Mouse (Mus musculus) embryonic facial prominence, embryonic 13.5 days (tissue): ENCODE results near the gene Ccdc180. TPM values are rescaled to one million over a fixed set of nuclear protein-coding genes. Genes with fewer than 3 reads are reported as not detected.

Experiments
- ATAC-seq: fragments of 200-750 bp; cut with Nextera tagmentation; 2 replicates; pipeline ENCODE4 v1.8.0; 2017; ENCODE audit warnings: low read depth; ENCODE audit not compliant: insufficient number of reproducible peaks, insufficient read depth, low FRiP score, low TSS enrichment
- H3K27ac ChIP-seq: fragments of 300-500 bp; sonication (generic); 2 replicates; pipeline ENCODE4 v1.5.1; 2015; ENCODE audit warnings: moderate library complexity, mild to moderate bottlenecking, inconsistent platforms
- H3K27me3 ChIP-seq: fragments of 300-500 bp; sonication (generic); 2 replicates; pipeline ENCODE4 v1.6.1; 2015; ENCODE audit warnings: mild to moderate bottlenecking, inconsistent platforms
- H3K36me3 ChIP-seq: fragments of 300-500 bp; sonication (generic); 2 replicates; pipeline ENCODE4 v1.6.1; 2015; ENCODE audit warnings: mild to moderate bottlenecking, inconsistent platforms
- H3K4me1 ChIP-seq: fragments of 300-500 bp; sonication (generic); 2 replicates; pipeline ENCODE4 v1.6.1; 2015; ENCODE audit warnings: inconsistent platforms
- H3K4me2 ChIP-seq: fragments of 300-500 bp; sonication (generic); 2 replicates; pipeline ENCODE4 v1.6.1; 2015; ENCODE audit warnings: moderate library complexity, mild to moderate bottlenecking, inconsistent platforms
- H3K4me3 ChIP-seq: fragments of 300-500 bp; sonication (generic); 2 replicates; pipeline ENCODE4 v1.5.1; 2015; ENCODE audit warnings: mild to moderate bottlenecking, inconsistent platforms
- H3K9ac ChIP-seq: fragments of 300-500 bp; sonication (generic); 2 replicates; pipeline ENCODE4 v1.6.1; 2015; ENCODE audit warnings: mild to moderate bottlenecking, inconsistent platforms
- H3K9me3 ChIP-seq: fragments of 300-500 bp; sonication (generic); 2 replicates; pipeline ENCODE4 v1.6.1; 2016; ENCODE audit warnings: inconsistent platforms
- WGBS: fragments of 180-500 bp; shearing (Covaris S2); methylation state at CpG from one replicate; pipeline ENCODE4 v1.1.7; 2015; ENCODE audit warnings: mixed read lengths; 5-methylcytosine and 5-hydroxymethylcytosine counted together
- polyA plus RNA-seq: library from polyadenylated mRNA; unstranded; fragments of >200 nt; fragmentation: Nextera tagmentation; extraction: Ambion mirVana; gene quantifications from 2 replicates; pipeline ENCODE4 v1.2.1, GENCODE M21; 2015

Ccdc180 gene
- polyA plus RNA-seq, 1 experiment from 2014 or later, result not detected

DNA sequence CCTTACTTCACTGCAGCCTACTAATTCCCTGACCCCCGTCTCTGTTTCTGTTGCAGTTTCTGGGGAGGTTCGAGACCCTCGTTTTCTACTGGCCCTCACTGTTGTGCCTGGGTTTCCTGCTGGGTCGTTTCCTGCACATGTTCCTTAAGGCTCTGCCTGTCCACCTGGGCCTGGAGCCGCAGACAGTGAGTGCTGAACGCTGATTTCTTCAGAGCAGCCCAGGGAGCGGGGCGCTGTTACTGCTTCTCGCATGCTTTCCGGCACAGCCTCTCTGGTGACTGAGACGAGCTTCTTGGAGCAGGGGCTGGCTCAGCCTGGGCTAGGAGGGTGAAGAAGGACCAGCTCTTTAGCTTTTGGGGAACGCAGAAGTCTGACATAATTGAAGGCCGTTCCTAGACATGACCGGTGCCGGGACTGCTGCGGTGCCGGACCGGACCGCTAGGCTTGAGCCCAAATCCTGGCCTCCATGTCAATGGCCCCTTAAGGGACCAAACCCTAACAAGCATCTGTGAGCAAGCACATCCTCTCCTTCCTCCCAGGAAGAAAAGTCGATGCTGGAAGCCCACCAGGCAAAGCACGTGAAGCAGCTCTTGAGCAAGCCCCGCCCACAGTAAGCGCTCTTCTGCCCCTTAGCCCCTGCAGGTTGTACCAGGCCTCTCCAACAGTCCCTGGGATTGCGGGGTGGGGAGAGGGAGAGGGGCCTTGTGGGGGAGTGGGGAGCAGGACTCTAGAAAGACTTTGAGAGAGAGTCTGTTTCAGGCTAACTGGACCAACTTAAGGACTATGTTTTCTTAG is 20.9 kb upstream of the Ccdc180 start:
- H3K4me2 ChIP-seq, result peak overlapping the region; percentile 50
- WGBS, result 21% methylated on average over 24 of the region's 24 CpGs
- no peaks in the 10 kb centered on the region for H3K36me3 ChIP-seq
- no peaks in the 10 kb centered on the region for H3K9me3 ChIP-seq
- no peaks in the 10 kb centered on the region for H3K27me3 ChIP-seq
- ATAC-seq, result no peak
- peaks cover 9% of the 10 kb centered on the region for H3K4me1 ChIP-seq
- peak overlapping the region; percentile 25 for H3K4me3 ChIP-seq
- no peak overlapping the region for H3K27ac ChIP-seq
- peak overlapping the region; percentile 44; the same call in 1 of the 2 replicates for H3K9ac ChIP-seq

DNA sequence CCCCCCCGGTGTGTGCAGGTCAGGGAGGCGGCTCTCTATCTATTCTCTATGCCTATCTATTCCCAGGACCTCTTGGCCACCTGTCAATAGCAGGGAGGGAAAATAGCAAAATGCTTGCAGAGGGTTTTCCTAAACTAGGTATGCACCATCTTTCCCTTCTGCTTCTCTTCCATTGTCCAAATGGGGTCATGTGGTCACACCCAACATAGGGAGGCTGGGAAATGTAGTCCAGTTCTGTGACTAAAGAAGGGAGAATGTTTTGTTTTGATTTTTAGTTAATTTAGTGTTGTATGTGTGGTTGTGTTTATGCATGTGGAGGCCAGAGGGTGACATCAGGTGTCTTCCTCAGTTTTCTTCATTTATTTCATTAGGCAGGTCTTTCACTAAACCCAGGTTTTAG is 18.0 kb upstream of the Ccdc180 start:
- Histone ChIP-seq H3K4me3 (no peak overlapping the region), H3K9me3 (0 out of 2 replicates have a peak, but pooled peaks cover 3% of the 10 kb centered on the region), H3K4me1 (peaks cover 9% of the 10 kb centered on the region), H3K27me3 (no peaks in the 10 kb centered on the region), H3K27ac (no peak overlapping the region), H3K36me3 (no peaks in the 10 kb centered on the region), H3K9ac (no peak overlapping the region), H3K4me2 (no peak overlapping the region)
- no peak for ATAC-seq
- WGBS, result 68% methylated on average over 2 of the region's 2 CpGs

DNA sequence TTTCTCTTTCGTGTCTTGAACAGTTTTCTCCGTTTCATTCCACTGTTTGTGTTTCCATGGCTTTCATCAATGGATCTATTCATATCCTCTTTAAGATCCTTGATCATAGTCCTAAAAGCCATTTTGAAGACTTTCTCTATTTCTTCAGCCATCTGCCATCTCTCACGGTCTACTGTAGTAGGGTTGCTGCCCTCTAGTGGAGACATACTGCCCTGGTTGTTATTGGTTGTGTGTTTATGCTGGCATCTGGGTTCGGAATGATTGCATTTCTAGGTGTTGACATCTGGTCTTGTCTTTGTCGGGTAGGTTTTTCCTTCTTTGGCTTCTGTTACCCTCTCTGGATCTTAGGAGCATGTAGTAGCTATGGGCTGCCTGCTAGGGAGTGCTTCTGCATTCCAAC is 11.2 kb upstream of the Ccdc180 start:
- Histone ChIP-seq H3K4me2 (no peak overlapping the region), H3K36me3 (no peaks in the 10 kb centered on the region), H3K27me3 (no peaks in the 10 kb centered on the region), H3K9me3 (0 out of 2 replicates have a peak, but pooled peaks cover 3% of the 10 kb centered on the region), H3K9ac (no peak overlapping the region), H3K4me3 (no peak overlapping the region), H3K4me1 (no peaks in the 10 kb centered on the region), H3K27ac (no peak overlapping the region)
- ATAC-seq, result no peak
- WGBS, result 42% methylated on average over 5 of the region's 5 CpGs

DNA sequence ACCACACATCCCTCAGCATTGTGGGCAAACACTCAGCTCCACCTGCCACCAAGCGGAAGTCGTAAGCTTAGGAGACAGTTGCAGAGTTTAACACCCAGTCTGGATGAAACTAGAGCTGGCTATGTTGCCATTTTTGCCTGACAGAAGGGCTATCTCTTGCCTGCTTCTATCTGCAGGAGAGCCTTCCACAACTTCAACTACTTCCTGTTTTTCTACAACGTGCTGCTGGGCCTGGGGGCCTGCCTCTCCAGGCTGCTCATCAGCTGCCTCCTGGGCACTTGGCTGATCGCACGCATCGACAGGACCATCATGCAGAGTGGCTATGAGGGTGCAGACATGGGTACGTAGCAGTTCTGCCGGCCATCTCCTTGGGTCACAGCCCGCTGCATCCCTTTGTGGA is 7.6 kb upstream of the Ccdc180 start:
- Histone ChIP-seq H3K36me3 (no peaks in the 10 kb centered on the region), H3K9me3 (no peaks in the 10 kb centered on the region), H3K4me1 (no peaks in the 10 kb centered on the region), H3K9ac (no peak overlapping the region), H3K27ac (no peak overlapping the region), H3K27me3 (no peaks in the 10 kb centered on the region), H3K4me2 (no peak overlapping the region), H3K4me3 (no peak overlapping the region)
- 87% methylated on average over 9 of the region's 9 CpGs for WGBS
- no peak for ATAC-seq

DNA sequence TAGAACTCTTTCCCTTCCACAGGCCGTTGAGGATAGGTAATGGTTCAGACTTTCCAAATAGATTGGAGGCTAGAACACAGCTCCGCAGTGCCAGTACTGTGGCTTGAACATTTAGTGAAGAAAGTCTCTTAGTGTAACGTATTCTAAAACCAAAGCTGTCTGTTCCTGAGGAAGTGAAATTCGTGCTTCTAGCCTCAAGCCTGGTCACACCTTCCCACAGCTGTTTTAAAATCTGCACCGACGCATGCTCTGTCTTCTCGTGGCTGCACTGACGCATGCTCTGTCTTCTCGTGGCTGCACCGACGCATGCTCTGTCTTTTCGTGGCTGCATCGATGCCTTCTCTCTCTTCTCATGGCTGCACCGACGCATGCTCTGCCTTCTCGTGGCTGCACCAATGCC is 6.9 kb upstream of the Ccdc180 start:
- no peak overlapping the region for H3K9ac ChIP-seq

DNA sequence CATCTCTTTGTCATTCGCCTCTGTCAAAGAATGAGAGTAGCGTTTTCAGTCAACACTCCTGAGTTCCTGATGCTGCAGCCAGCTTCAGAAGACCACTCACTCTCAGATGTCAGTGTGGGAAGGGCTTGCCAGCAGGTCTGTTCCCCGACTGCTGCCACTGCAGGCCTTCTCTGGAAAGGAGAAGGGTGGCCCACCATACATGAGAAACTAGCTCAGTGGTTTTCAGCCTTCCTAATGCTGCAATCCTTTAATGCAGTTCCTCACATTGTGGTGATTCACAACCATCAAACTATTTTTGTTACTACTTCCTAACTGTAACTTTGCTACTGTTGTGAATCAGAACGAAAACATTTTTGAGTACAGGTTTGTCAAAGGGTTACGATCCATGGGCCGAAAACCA is 616 bp upstream of the Ccdc180 start:
- peaks cover 10% of the 10 kb centered on the region for H3K4me1 ChIP-seq
- H3K27me3 ChIP-seq, result no peaks in the 10 kb centered on the region
- no peaks in the 10 kb centered on the region for H3K9me3 ChIP-seq
- no peaks in the 10 kb centered on the region for H3K36me3 ChIP-seq
- no peak for ATAC-seq
- H3K27ac ChIP-seq, result no peak overlapping the region
- no peak overlapping the region for H3K9ac ChIP-seq
- H3K4me3 ChIP-seq, result no peak overlapping the region
- 57% methylated on average over 6 of the region's 6 CpGs for WGBS
- H3K4me2 ChIP-seq, result no peak overlapping the region

More for the DNA sequence above, 6.9 kb upstream of the Ccdc180 start:
- no peaks in the 10 kb centered on the region for H3K4me1 ChIP-seq
- WGBS, result 90% methylated on average over 16 of the region's 16 CpGs
- H3K36me3 ChIP-seq, result no peaks in the 10 kb centered on the region
- H3K27ac ChIP-seq, result no peak overlapping the region
- H3K4me2 ChIP-seq, result no peak overlapping the region
- no peaks in the 10 kb centered on the region for H3K27me3 ChIP-seq
- ATAC-seq, result no peak
- no peak overlapping the region for H3K4me3 ChIP-seq
- H3K9me3 ChIP-seq, result no peaks in the 10 kb centered on the region

DNA sequence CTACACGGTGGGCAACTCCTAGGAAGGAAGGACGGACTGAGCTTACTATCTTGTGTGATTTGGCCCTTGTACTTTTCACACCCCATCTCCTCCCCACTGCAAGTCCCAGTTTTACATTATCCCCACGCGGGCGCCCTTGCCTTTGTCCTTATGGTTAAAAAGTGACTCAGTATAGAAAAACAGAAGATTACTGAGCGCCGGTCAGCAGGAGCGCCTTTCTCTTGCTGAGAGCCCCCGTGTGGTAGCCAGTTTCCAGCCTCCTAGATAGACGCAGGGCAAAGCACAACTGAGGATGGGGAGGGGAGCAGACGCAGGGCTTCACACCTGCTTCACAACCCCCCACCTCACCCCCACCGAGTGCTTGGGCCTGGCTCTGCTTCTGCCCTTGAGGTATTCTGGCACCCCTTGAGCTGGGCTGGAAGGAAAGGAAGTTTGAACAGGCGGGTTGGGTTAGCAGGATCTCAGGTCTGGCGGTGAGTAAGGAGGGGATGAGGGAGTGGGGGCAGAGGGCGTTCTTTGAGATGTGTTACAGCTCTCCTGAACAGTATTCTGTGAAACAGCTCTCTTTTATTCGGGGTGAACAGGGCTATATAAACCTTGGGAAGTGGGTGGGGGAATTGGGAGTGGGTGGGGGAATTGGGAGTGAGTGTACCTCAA is 6.5 kb downstream of the Ccdc180 start:
- no peaks in the 10 kb centered on the region for H3K9me3 ChIP-seq
- no peak overlapping the region for H3K27ac ChIP-seq
- H3K4me3 ChIP-seq, result no peak overlapping the region
- H3K4me1 ChIP-seq, result peaks cover 5% of the 10 kb centered on the region; the same call in 1 of the 2 replicates
- WGBS, result 15% methylated on average over 16 of the region's 16 CpGs
- H3K27me3 ChIP-seq, result 0 out of 2 replicates have a peak, but pooled peaks cover 4% of the 10 kb centered on the region
- H3K4me2 ChIP-seq, result no peak overlapping the region
- no peaks in the 10 kb centered on the region for H3K36me3 ChIP-seq
- ATAC-seq, result no peak
- no peak overlapping the region for H3K9ac ChIP-seq

DNA sequence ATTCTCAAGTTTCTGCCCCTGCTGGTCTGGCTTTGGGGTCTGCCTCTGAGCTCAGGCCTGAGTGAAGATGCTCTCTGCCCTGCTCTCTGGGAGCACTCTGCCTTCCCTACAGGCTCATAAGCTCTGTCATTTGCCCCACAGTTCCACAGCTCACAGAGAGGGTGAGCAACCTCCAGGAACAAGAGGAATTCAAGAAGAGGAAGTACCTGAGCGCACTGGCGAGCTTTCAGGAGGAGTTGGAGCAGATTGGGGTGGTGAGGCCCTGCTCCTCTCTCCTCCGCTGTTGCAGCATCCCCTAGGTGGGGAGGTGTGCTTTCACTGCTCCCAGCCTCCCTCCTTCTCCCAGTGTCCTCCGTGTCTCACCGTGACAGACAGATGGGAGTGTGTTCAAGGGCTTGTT is 8.3 kb downstream of the Ccdc180 start:
- Histone ChIP-seq H3K4me1 (peaks cover 5% of the 10 kb centered on the region; the same call in 1 of the 2 replicates), H3K9ac (no peak overlapping the region), H3K36me3 (no peaks in the 10 kb centered on the region), H3K4me3 (no peak overlapping the region), H3K4me2 (no peak overlapping the region), H3K9me3 (no peaks in the 10 kb centered on the region), H3K27ac (no peak overlapping the region), H3K27me3 (0 out of 2 replicates have a peak, but pooled peaks cover 4% of the 10 kb centered on the region)
- WGBS, result 50% methylated on average over 5 of the region's 5 CpGs
- ATAC-seq, result no peak

DNA sequence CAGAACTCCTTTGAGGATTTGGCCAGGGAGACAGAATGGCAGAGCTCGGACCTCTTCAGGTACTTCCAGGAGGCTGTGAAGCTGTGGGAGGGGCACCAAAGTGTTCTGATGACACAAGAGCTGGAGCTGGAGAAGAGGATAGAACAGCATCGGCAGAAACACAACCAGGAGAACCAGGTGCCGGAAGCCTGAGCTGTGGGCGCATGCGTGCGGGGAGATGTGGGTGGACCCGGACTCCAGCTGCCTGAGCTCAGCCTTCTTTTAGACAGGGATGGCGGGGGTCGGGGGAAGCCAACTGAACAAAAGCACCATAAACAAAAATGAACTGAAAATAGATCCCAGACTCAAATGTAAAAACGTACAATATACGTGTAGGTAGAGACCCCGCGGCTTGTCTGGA is 19.2 kb downstream of the Ccdc180 start:
- WGBS, result 87% methylated on average over 13 of the region's 13 CpGs

DNA sequence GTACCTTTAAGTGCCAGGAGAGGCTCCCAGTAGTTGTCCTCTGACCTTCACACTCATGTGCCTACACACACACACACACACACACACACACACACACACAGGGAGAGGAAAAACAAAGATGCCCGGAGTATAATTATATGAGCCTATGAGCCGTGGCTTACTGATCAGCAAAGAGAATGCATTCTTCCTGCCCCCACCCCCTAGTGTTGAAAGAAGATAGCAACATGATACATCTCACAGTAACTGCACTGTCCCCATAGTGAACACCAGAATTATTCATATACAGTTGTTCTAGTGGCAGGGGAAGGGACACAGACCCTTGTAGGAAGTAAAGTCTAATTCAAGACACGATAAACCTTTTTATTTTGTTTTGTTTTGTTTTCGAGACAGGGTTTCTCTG is 19.8 kb downstream of the Ccdc180 start:
- H3K4me3 ChIP-seq, result no peak overlapping the region
- no peak for ATAC-seq
- H3K4me1 ChIP-seq, result no peaks in the 10 kb centered on the region
- H3K9me3 ChIP-seq, result no peaks in the 10 kb centered on the region
- H3K27me3 ChIP-seq, result no peaks in the 10 kb centered on the region
- H3K4me2 ChIP-seq, result no peak overlapping the region
- WGBS, result 66% methylated on average over 4 of the region's 4 CpGs
- H3K36me3 ChIP-seq, result no peaks in the 10 kb centered on the region
- no peak overlapping the region for H3K9ac ChIP-seq
- no peak overlapping the region for H3K27ac ChIP-seq

More for the DNA sequence above, 19.2 kb downstream of the Ccdc180 start:
- Histone ChIP-seq H3K9ac (no peak overlapping the region), H3K9me3 (no peaks in the 10 kb centered on the region), H3K4me3 (no peak overlapping the region), H3K36me3 (no peaks in the 10 kb centered on the region), H3K4me1 (no peaks in the 10 kb centered on the region), H3K4me2 (no peak overlapping the region), H3K27ac (no peak overlapping the region), H3K27me3 (no peaks in the 10 kb centered on the region)
- ATAC-seq, result no peak

DNA sequence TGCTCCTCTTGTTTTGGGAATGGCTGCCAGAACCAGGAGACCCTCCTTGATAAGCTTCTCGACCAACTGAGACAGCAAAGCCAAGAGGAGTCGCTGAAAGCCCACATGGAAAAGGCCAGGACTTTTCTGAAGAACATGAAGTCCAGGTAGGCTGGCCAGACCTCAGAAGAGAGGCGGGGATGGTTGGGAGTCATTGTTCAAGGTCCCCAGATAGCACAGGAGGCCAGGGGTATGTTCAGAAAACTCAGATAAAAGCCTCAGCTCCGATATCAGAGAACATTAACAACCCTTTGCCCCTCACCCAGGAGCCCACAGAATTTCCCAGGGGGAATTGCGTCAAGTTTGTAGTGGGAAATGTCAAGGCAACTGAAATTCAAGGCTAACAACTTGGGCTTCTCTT is 21.2 kb downstream of the Ccdc180 start:
- H3K9ac ChIP-seq, result no peak overlapping the region
- no peaks in the 10 kb centered on the region for H3K36me3 ChIP-seq
- no peak overlapping the region for H3K4me2 ChIP-seq
- no peak overlapping the region for H3K27ac ChIP-seq
- H3K4me1 ChIP-seq, result no peaks in the 10 kb centered on the region
- 81% methylated on average over 5 of the region's 5 CpGs for WGBS
- no peaks in the 10 kb centered on the region for H3K27me3 ChIP-seq
- no peak overlapping the region for H3K4me3 ChIP-seq
- H3K9me3 ChIP-seq, result no peaks in the 10 kb centered on the region
- ATAC-seq, result no peak

DNA sequence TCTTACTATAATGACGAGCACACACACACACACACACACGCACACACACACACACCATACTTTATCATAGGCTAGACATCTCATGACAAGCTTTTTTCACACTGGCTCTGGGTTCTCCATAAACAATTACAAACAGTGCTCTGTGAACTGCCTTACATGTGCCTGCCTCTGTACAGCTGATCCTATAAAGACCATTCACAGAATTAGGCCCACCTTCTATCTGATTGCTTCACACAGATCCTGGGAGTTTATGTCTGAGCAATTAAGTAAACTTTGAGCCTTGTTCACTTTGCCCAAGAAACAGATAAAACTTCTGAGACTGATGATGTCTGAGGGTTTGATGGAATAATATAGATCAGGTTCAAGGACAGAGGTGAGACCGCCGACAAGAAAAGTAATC is 21.8 kb downstream of the Ccdc180 start:
- Histone ChIP-seq H3K27ac (no peak overlapping the region), H3K4me3 (no peak overlapping the region), H3K27me3 (no peaks in the 10 kb centered on the region), H3K4me1 (no peaks in the 10 kb centered on the region), H3K4me2 (no peak overlapping the region), H3K36me3 (no peaks in the 10 kb centered on the region), H3K9ac (no peak overlapping the region), H3K9me3 (no peaks in the 10 kb centered on the region)
- 90% methylated on average over 4 of the region's 4 CpGs for WGBS
- no peak for ATAC-seq
